Mouse (Mus musculus) stomach, embryonic 15.5 days (tissue): ENCODE data around the gene Nme2. TPM values are rescaled to one million over a fixed set of nuclear protein-coding genes. Genes with fewer than 3 reads are reported as not detected.

Experiments used
- ATAC-seq: fragments of 200-750 bp; cut with Nextera tagmentation; 2 replicates; pipeline ENCODE4 v1.8.0; 2017; ENCODE audit warnings: low read depth, moderate number of reproducible peaks, moderate TSS enrichment; ENCODE audit not compliant: insufficient read depth, low FRiP score
- H3K27ac ChIP-seq: fragments of 300-500 bp; sonication (generic); 2 replicates; pipeline ENCODE4 v1.5.1; 2015; ENCODE audit warnings: mild to moderate bottlenecking, inconsistent platforms
- H3K27me3 ChIP-seq: fragments of 300-500 bp; sonication (generic); replicated peaks from 2 replicates; pipeline ENCODE4 v1.6.1; 2015; ENCODE audit warnings: inconsistent platforms
- H3K36me3 ChIP-seq: fragments of 300-500 bp; sonication (generic); 2 replicates; pipeline ENCODE4 v1.6.1; 2015; ENCODE audit warnings: inconsistent platforms
- H3K4me1 ChIP-seq: fragments of 300-500 bp; sonication (generic); 2 replicates; pipeline ENCODE4 v1.6.1; 2015; ENCODE audit warnings: inconsistent platforms
- H3K4me2 ChIP-seq: fragments of 300-500 bp; sonication (generic); 2 replicates; pipeline ENCODE4 v1.6.1; 2015; ENCODE audit warnings: mild to moderate bottlenecking, inconsistent platforms
- H3K4me3 ChIP-seq: fragments of 300-500 bp; sonication (generic); replicated peaks from 2 replicates; pipeline ENCODE4 v1.5.1; 2015; ENCODE audit warnings: inconsistent platforms
- H3K9ac ChIP-seq: fragments of 300-500 bp; sonication (generic); 2 replicates; pipeline ENCODE4 v1.6.1; 2015; ENCODE audit warnings: inconsistent platforms
- H3K9me3 ChIP-seq: fragments of 300-500 bp; sonication (generic); 2 replicates; pipeline ENCODE4 v1.6.1; 2016; ENCODE audit warnings: inconsistent platforms
- WGBS: fragments of 180-500 bp; shearing (Covaris S2); methylation state at CpG from one replicate; pipeline ENCODE4 v1.1.7; 2015; 5-methylcytosine and 5-hydroxymethylcytosine counted together
- polyA plus RNA-seq: library from polyadenylated mRNA; unstranded; fragments of >200 nt; fragmentation: Nextera tagmentation; extraction: Ambion mirVana; gene quantifications from 2 replicates; pipeline ENCODE4 v1.2.1, GENCODE M21; 2015

The Nme2 gene
- 266 and 295 TPM in 2 replicates for polyA plus RNA-seq

GRCm38 (mm10) chr11:93956159-93956558, at the start of gene Nme2:
Gene Nme2 (minus strand): TSS chr11:93956259.
- Histone ChIP-seq H3K4me1 (peaks cover 30% of the 10 kb centered on the region), H3K27me3 (no peaks in the 10 kb centered on the region), H3K9ac (peak within 1 kb of the TSS; percentile 70), H3K4me3 (peak within 1 kb of the TSS; percentile 76), H3K27ac (peak within 1 kb of the TSS; percentile 93), H3K36me3 (peaks cover 18% of the 10 kb centered on the region), H3K4me2 (peak within 1 kb of the TSS; percentile 81), H3K9me3 (no peaks in the 10 kb centered on the region)
- 4% methylated on average over 6 of the region's 6 CpGs for WGBS
- 0 out of 2 replicates have a peak, but pooled peaks have one; percentile 9 for ATAC-seq

GRCm38 (mm10) chr11:94003346-94003745, 47.3 kb upstream of the Nme2 start:
- no peak overlapping the region for H3K4me2 ChIP-seq
- H3K27ac ChIP-seq, result no peak overlapping the region
- H3K4me3 ChIP-seq, result no peak overlapping the region
- WGBS, result 85% methylated on average over 2 of the region's 2 CpGs
- no peaks in the 10 kb centered on the region for H3K27me3 ChIP-seq
- no peaks in the 10 kb centered on the region for H3K36me3 ChIP-seq
- H3K9me3 ChIP-seq, result no peaks in the 10 kb centered on the region
- no peak for ATAC-seq
- H3K9ac ChIP-seq, result no peak overlapping the region
- H3K4me1 ChIP-seq, result 0 out of 2 replicates have a peak, but pooled peaks cover 3% of the 10 kb centered on the region

- H3K27me3 ChIP-seq, result no peaks in the 10 kb centered on the region
- H3K36me3 ChIP-seq, result no peaks in the 10 kb centered on the region
- no peak for ATAC-seq
- H3K27ac ChIP-seq, result no peak overlapping the region
- no peaks in the 10 kb centered on the region for H3K9me3 ChIP-seq
- no peak overlapping the region for H3K4me2 ChIP-seq
- no peak overlapping the region for H3K9ac ChIP-seq
- peaks cover 15% of the 10 kb centered on the region for H3K4me1 ChIP-seq
- H3K4me3 ChIP-seq, result no peak overlapping the region
These were observed 43.2 kb upstream of the Nme2 start for GRCm38 (mm10) chr11:93999276-93999675.

- ATAC-seq, result no peak
- H3K36me3 ChIP-seq, result no peaks in the 10 kb centered on the region
- 28% methylated on average over 13 of the region's 13 CpGs for WGBS
These were observed 41.2 kb upstream of the Nme2 start for GRCm38 (mm10) chr11:93997141-93997775.

GRCm38 (mm10) chr11:93996306-93997140, 40.5 kb upstream of the Nme2 start:
- peak; percentile 20 for ATAC-seq
- Histone ChIP-seq H3K9ac (peak overlapping the region; percentile 86), H3K4me3 (peak overlapping the region; percentile 97), H3K4me2 (peak overlapping the region; percentile 86), H3K36me3 (no peaks in the 10 kb centered on the region), H3K9me3 (no peaks in the 10 kb centered on the region), H3K4me1 (peaks cover 16% of the 10 kb centered on the region), H3K27me3 (no peaks in the 10 kb centered on the region), H3K27ac (peak overlapping the region; percentile 94)
- under 1% methylated on average over 58 of the region's 58 CpGs for WGBS

More at GRCm38 (mm10) chr11:93997141-93997775, 41.2 kb upstream of the Nme2 start:
- H3K4me1 ChIP-seq, result peaks cover 16% of the 10 kb centered on the region
- no peaks in the 10 kb centered on the region for H3K9me3 ChIP-seq
- no peaks in the 10 kb centered on the region for H3K27me3 ChIP-seq
- H3K4me2 ChIP-seq, result peak overlapping the region; percentile 86
- no peak overlapping the region for H3K9ac ChIP-seq
- peak overlapping the region; percentile 97 for H3K4me3 ChIP-seq
- H3K27ac ChIP-seq, result no peak overlapping the region

- Histone ChIP-seq H3K27ac (peak within 1 kb of the TSS; percentile 99), H3K36me3 (no peaks in the 10 kb centered on the region), H3K9ac (peak within 1 kb of the TSS; percentile 86), H3K4me1 (peaks cover 16% of the 10 kb centered on the region), H3K4me2 (peak within 1 kb of the TSS; percentile 86), H3K9me3 (no peaks in the 10 kb centered on the region), H3K4me3 (peak within 1 kb of the TSS; percentile 97), H3K27me3 (no peaks in the 10 kb centered on the region)
- peak; percentile 92 for ATAC-seq
- WGBS, result under 1% methylated on average over 57 of the region's 70 CpGs
These were observed 39.8 kb upstream of the Nme2 start, which contains the start of gene Spag9 for GRCm38 (mm10) chr11:93995720-93996305. Gene Spag9 (plus strand): TSS chr11:93996091.

- peak overlapping the region; percentile 86 for H3K4me2 ChIP-seq
- peak overlapping the region; percentile 97 for H3K4me3 ChIP-seq
- H3K27me3 ChIP-seq, result no peaks in the 10 kb centered on the region
- WGBS, result 4% methylated on average over 15 of the region's 15 CpGs
- no peaks in the 10 kb centered on the region for H3K36me3 ChIP-seq
- ATAC-seq, result peak; percentile 70
- peak overlapping the region; percentile 99 for H3K27ac ChIP-seq
- no peaks in the 10 kb centered on the region for H3K9me3 ChIP-seq
- H3K4me1 ChIP-seq, result peaks cover 16% of the 10 kb centered on the region
- peak overlapping the region; percentile 52 for H3K9ac ChIP-seq
These were observed 39.2 kb upstream of the Nme2 start for GRCm38 (mm10) chr11:93995111-93995719.

- peak overlapping the region; percentile 52; the same call in 1 of the 2 replicates for H3K9ac ChIP-seq
- H3K4me2 ChIP-seq, result peak overlapping the region; percentile 86
- 53% methylated on average over 5 of the region's 5 CpGs for WGBS
- no peaks in the 10 kb centered on the region for H3K36me3 ChIP-seq
- no peaks in the 10 kb centered on the region for H3K27me3 ChIP-seq
- peak overlapping the region; percentile 97 for H3K4me3 ChIP-seq
- ATAC-seq, result no peak
- peaks cover 16% of the 10 kb centered on the region for H3K4me1 ChIP-seq
- peak overlapping the region; percentile 99 for H3K27ac ChIP-seq
- H3K9me3 ChIP-seq, result no peaks in the 10 kb centered on the region
These were observed 38.5 kb upstream of the Nme2 start for GRCm38 (mm10) chr11:93994531-93994930.

- H3K27me3 ChIP-seq, result no peaks in the 10 kb centered on the region
- peak overlapping the region; percentile 71 for H3K27ac ChIP-seq
- H3K4me2 ChIP-seq, result peak overlapping the region; percentile 5; the same call in 1 of the 2 replicates
- peaks cover 10% of the 10 kb centered on the region; the same call in 1 of the 2 replicates for H3K4me1 ChIP-seq
- no peak for ATAC-seq
- 41% methylated on average over 12 of the region's 12 CpGs for WGBS
- H3K4me3 ChIP-seq, result no peak overlapping the region
- no peak overlapping the region for H3K9ac ChIP-seq
- H3K36me3 ChIP-seq, result no peaks in the 10 kb centered on the region
- no peaks in the 10 kb centered on the region for H3K9me3 ChIP-seq
These were observed 32.4 kb upstream of the Nme2 start for GRCm38 (mm10) chr11:93988328-93989062.

- H3K4me1 ChIP-seq, result peaks cover 10% of the 10 kb centered on the region; the same call in 1 of the 2 replicates
- WGBS, result 53% methylated on average over 8 of the region's 8 CpGs
- H3K9me3 ChIP-seq, result no peaks in the 10 kb centered on the region
- no peak overlapping the region for H3K9ac ChIP-seq
- H3K27me3 ChIP-seq, result no peaks in the 10 kb centered on the region
- H3K4me2 ChIP-seq, result 0 out of 2 replicates have a peak overlapping the region, but pooled peaks have one; percentile 5
- ATAC-seq, result 0 out of 2 replicates have a peak, but pooled peaks have one; percentile 43
- H3K4me3 ChIP-seq, result no peak overlapping the region
- no peaks in the 10 kb centered on the region for H3K36me3 ChIP-seq
- H3K27ac ChIP-seq, result peak overlapping the region; percentile 71
These were observed 31.7 kb upstream of the Nme2 start for GRCm38 (mm10) chr11:93987625-93988327.
